In the genomic region with DNA sequence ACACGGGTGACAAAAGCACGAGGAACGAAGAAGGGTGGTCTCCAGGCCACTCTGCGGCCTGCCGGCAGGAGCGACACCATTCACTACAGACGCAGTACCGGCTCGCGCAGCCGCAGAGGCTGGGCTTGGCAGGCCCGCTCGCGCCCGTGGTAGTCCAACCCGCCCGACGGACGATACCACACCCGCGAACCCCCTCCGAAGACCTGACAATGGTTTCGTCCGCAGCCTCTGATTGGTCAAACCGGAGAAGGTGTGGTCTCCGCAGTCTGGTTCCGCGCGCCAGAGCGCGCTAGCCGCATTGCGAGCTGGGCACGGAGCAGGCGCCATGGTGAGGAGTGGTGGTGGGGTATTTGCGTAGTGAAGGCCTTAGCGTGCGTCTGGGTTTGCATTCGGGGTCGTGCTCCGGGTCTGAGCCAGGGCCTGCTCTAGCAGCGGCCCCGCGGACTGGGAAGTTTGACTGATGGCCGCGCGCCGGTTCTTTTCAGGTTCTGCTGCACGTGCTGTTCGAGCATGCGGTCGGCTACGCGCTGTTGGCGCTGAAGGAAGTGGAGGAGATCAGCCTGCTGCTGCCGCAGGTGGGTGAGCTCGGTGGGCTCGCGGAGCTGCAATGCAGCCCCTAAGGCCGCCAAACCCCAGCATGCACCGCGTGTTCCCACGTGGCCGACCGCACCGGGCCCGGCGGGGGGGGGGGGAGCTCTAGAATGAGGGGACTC, we compare ENCODE assay signal across 7 mouse cellular contexts. TPM values are rescaled to one million over a fixed set of nuclear protein-coding genes. Genes with fewer than 3 reads are reported as not detected.
DNase-seq lines count a peak whose midpoint lies in the region; ATAC-seq lines count a peak whose summit lies in the region.

A gene (plus strand): TSS at position 282 of the 713 bp plus-strand sequence.

- H3K4me3 ChIP-seq in intestine, embryonic 15.5 days (replicated peaks) = peak within 1 kb of the TSS; percentile 94
- peak within 1 kb of the TSS; percentile 95 for H3K4me3 ChIP-seq in midbrain, embryonic 10.5 days

- H3K27me3 ChIP-seq in intestine, embryonic 15.5 days (replicated peaks) = no peaks in the 10 kb centered on the region
- H3K27me3 ChIP-seq in midbrain, embryonic 10.5 days (ENCODE audit: low read depth, poor library complexity, severe bottlenecking) = no peaks in the 10 kb centered on the region

- H3K4me2 ChIP-seq in intestine, embryonic 15.5 days (replicated peaks) = peak within 1 kb of the TSS; percentile 80

- DNase-seq in adrenal gland, adult 2 months = peak; percentile 99
- peak; percentile 97 for DNase-seq in embryo, embryonic 11.5 days (ENCODE audit: low read depth, low spot score)
- peak; percentile 98 to 100 for DNase-seq in gastrocnemius, postnatal 36 days
- DNase-seq in left cerebral cortex, postnatal 25 days (ENCODE audit: low spot score in 2 of 2) = peak; percentile 100
- DNase-seq in midbrain, embryonic 10.5 days (ENCODE audit: low spot score) = peak; percentile 99
- peak; percentile 98 for DNase-seq in right cerebral cortex, postnatal 4 days

- H3K9me3 ChIP-seq in intestine, embryonic 15.5 days = no peaks in the 10 kb centered on the region
- H3K9me3 ChIP-seq in midbrain, embryonic 10.5 days (replicated peaks) = no peaks in the 10 kb centered on the region

- H3K27ac ChIP-seq in intestine, embryonic 15.5 days = peak within 1 kb of the TSS; percentile 93
- peak within 1 kb of the TSS; percentile 98 for H3K27ac ChIP-seq in midbrain, embryonic 10.5 days (replicated peaks)

- intact Hi-C loops in gastrocnemius, postnatal 36 days (cut with DNase I) = loop anchor here (10.0 kb wide), 1 partner anchor 470 kb away; a partner anchor contains a TSS
- intact Hi-C loops in left cerebral cortex, postnatal 25 days (cut with DNase I) = loop anchor here (2.0 kb wide), 1 partner anchor 96 kb away; a partner anchor contains a TSS

- peaks cover 16% of the 10 kb centered on the region for H3K4me1 ChIP-seq in intestine, embryonic 15.5 days (replicated peaks)
- peaks cover 36% of the 10 kb centered on the region for H3K4me1 ChIP-seq in midbrain, embryonic 10.5 days

- H3K9ac ChIP-seq in intestine, embryonic 15.5 days = peak within 1 kb of the TSS; percentile 96

- peak; percentile 97 for ATAC-seq in intestine, embryonic 15.5 days

- under 1% methylated on average over 68 of the region's 68 CpGs for WGBS in intestine, embryonic 15.5 days
- under 1% methylated on average over 68 of the region's 68 CpGs for WGBS in midbrain, embryonic 10.5 days

- peaks cover 26% of the 10 kb centered on the region for H3K36me3 ChIP-seq in intestine, embryonic 15.5 days
- H3K36me3 ChIP-seq in midbrain, embryonic 10.5 days = peaks cover 40% of the 10 kb centered on the region

RNA-seq across cellular contexts. Expression of the gene that starts here (rescaled TPM):
- total RNA-seq in adrenal gland, adult 2 months (2021) = 100 to 1,000 TPM in 1 of 2 experiments, 10 to 100 TPM in 1; 83.3 to 111 TPM
- polyA plus RNA-seq in adrenal gland, adult 2 months (2012; rRNA removed) = 38.7 and 57.7 TPM in 2 replicates
- total RNA-seq in gastrocnemius, postnatal 36 days (2021) = 10 to 100 TPM; 24.8 to 32.5 TPM
- polyA plus RNA-seq in intestine, embryonic 15.5 days (2015; fragmentation: Nextera tagmentation; extraction: Ambion mirVana) = 276 and 282 TPM in 2 replicates
- total RNA-seq in left cerebral cortex, postnatal 25 days (2021) = 100 to 1,000 TPM; 112 to 113 TPM
- 392 and 425 TPM in 2 replicates for polyA plus RNA-seq in midbrain, embryonic 10.5 days (2016; fragmentation: Nextera tagmentation; extraction: Ambion mirVana)

Comparison
In these comparisons a context has a peak if more than half of its experiments do, and no peak if none do; other contexts are left out.
1. Peak in every context shown above with its lines: DNase-seq, ATAC-seq, H3K4me3 ChIP-seq and H3K27ac ChIP-seq.